Comparison of ENCODE assay signal across 8 mouse cellular contexts in genomic region chr15:82274593-82274926, GRCm38 (mm10). TPM values are rescaled to one million over a fixed set of nuclear protein-coding genes. Genes with fewer than 3 reads are reported as not detected.
DNase-seq lines count a peak whose midpoint lies in the region; ATAC-seq and TF ChIP-seq lines count a peak whose summit lies in the region.

Gene Sept3, plus strand, starts transcription at chr15:82274893.

- peak within 1 kb of the TSS; percentile 91 for H3K4me2 ChIP-seq in kidney, postnatal 0 days (ENCODE audit: low read length)
- peak within 1 kb of the TSS; percentile 98 for H3K4me2 ChIP-seq in embryonic facial prominence, embryonic 15.5 days (replicated peaks)
- H3K4me2 ChIP-seq in midbrain, postnatal 0 days (ENCODE audit: low read depth, low read length, poor library complexity, severe bottlenecking) = peak within 1 kb of the TSS; percentile 94

- H3K9me3 ChIP-seq in kidney, postnatal 0 days (replicated peaks; ENCODE audit: low read length) = no peaks in the 10 kb centered on the region
- no peaks in the 10 kb centered on the region for H3K9me3 ChIP-seq in embryonic facial prominence, embryonic 15.5 days (replicated peaks)
- no peaks in the 10 kb centered on the region for H3K9me3 ChIP-seq in midbrain, postnatal 0 days (ENCODE audit: low read length)

- ATAC-seq in kidney, postnatal 0 days (replicated peaks; ENCODE audit: low FRiP score, low read depth) = no peak
- ATAC-seq in embryonic facial prominence, embryonic 15.5 days (ENCODE audit: insufficient number of reproducible peaks, low FRiP score, low TSS enrichment, low read depth) = no peak
- no peak for ATAC-seq in midbrain, postnatal 0 days (ENCODE audit: low FRiP score)

- no peak for DNase-seq in kidney, postnatal 0 days (ENCODE audit: low spot score)
- no peak for DNase-seq in kidney, adult 18-20 months
- DNase-seq in layer of hippocampus, postnatal 25 days (ENCODE audit: extremely low spot score in 1 of 2, low spot score in 1 of 2) = no peak
- DNase-seq in midbrain, postnatal 0 days (ENCODE audit: low spot score) = no peak
- no peak for DNase-seq in right cerebral cortex, adult 2 months (ENCODE audit: low spot score in 2 of 2)
- no peak for DNase-seq in adrenal gland, postnatal 25 days
- no peak for DNase-seq in urinary bladder, postnatal 4 days (ENCODE audit: low spot score in 2 of 2)

- H3K36me3 ChIP-seq in kidney, postnatal 0 days (ENCODE audit: insufficient read depth, low read length) = no peaks in the 10 kb centered on the region
- H3K36me3 ChIP-seq in embryonic facial prominence, embryonic 15.5 days = no peaks in the 10 kb centered on the region
- peaks cover 5% of the 10 kb centered on the region for H3K36me3 ChIP-seq in midbrain, postnatal 0 days (ENCODE audit: insufficient read depth, low read length)

- H3K4me3 ChIP-seq in kidney, postnatal 0 days (replicated peaks; ENCODE audit: low read depth, low read length) = peak within 1 kb of the TSS; percentile 47
- H3K4me3 ChIP-seq in embryonic facial prominence, embryonic 15.5 days (replicated peaks) = peak within 1 kb of the TSS; percentile 60
- peak within 1 kb of the TSS; percentile 71 for H3K4me3 ChIP-seq in midbrain, postnatal 0 days (ENCODE audit: low read depth, low read length)

- H3K27me3 ChIP-seq in kidney, postnatal 0 days (ENCODE audit: insufficient read depth, low read length) = peaks cover 19% of the 10 kb centered on the region
- peaks cover 38% of the 10 kb centered on the region for H3K27me3 ChIP-seq in embryonic facial prominence, embryonic 15.5 days
- H3K27me3 ChIP-seq in midbrain, postnatal 0 days (ENCODE audit: insufficient read depth, low read length) = no peaks in the 10 kb centered on the region

- peak within 1 kb of the TSS; percentile 49 for H3K9ac ChIP-seq in kidney, postnatal 0 days (ENCODE audit: low read depth, low read length)
- H3K9ac ChIP-seq in embryonic facial prominence, embryonic 15.5 days = peak within 1 kb of the TSS; percentile 29
- peak within 1 kb of the TSS; percentile 91 for H3K9ac ChIP-seq in midbrain, postnatal 0 days (replicated peaks; ENCODE audit: low read length, poor library complexity, severe bottlenecking)

- no peak within 1 kb of the TSS for H3K27ac ChIP-seq in kidney, postnatal 0 days
- no peak within 1 kb of the TSS for H3K27ac ChIP-seq in embryonic facial prominence, embryonic 15.5 days (replicated peaks)
- H3K27ac ChIP-seq in midbrain, postnatal 0 days (ENCODE audit: low read depth, low read length) = peak within 1 kb of the TSS; percentile 97

- 42% methylated on average over 6 of the region's 6 CpGs for WGBS in kidney, postnatal 0 days
- WGBS in embryonic facial prominence, embryonic 15.5 days = 22% methylated on average over 6 of the region's 6 CpGs
- WGBS in midbrain, postnatal 0 days = 36% methylated on average over 6 of the region's 6 CpGs

- peaks cover 4% of the 10 kb centered on the region; the same call in 1 of the 2 replicates for H3K4me1 ChIP-seq in kidney, postnatal 0 days (replicated peaks; ENCODE audit: insufficient read depth, low read length)
- H3K4me1 ChIP-seq in embryonic facial prominence, embryonic 15.5 days = peaks cover 17% of the 10 kb centered on the region
- peaks cover 9% of the 10 kb centered on the region; the same call in 1 of the 2 replicates for H3K4me1 ChIP-seq in midbrain, postnatal 0 days (ENCODE audit: insufficient read depth, low read length)

- no peak for TF ChIP-seq CTCF in kidney, postnatal 0 days (IDR thresholded peaks at IDR 0.05; ENCODE audit: low read depth)
- TF ChIP-seq CTCF in midbrain, postnatal 0 days (IDR thresholded peaks at IDR 0.05) = no peak

RNA-seq across cellular contexts. Expression of gene Sept3, which starts in this region (rescaled TPM):
- 4.2 and 4.8 TPM in 2 replicates for polyA plus RNA-seq in kidney, postnatal 0 days (2015; fragmentation: Nextera tagmentation; extraction: Ambion mirVana)
- polyA plus RNA-seq in embryonic facial prominence, embryonic 15.5 days (2015; fragmentation: Nextera tagmentation; extraction: Ambion mirVana) = 17.1 and 18.7 TPM in 2 replicates
- total RNA-seq in layer of hippocampus, postnatal 25 days (2021) = 100 to 1,000 TPM; 617 to 679 TPM
- 480 and 506 TPM in 2 replicates for total RNA-seq in midbrain, postnatal 0 days (2014; rRNA removed)
- polyA plus RNA-seq in midbrain, postnatal 0 days (2015; fragmentation: Nextera tagmentation; extraction: Ambion mirVana) = 369 and 404 TPM in 2 replicates
- total RNA-seq in adrenal gland, postnatal 25 days (2021) = 3.0 and 4.3 TPM in 2 replicates

Comparison
In these comparisons a context has a peak if more than half of its experiments do, and no peak if none do; other contexts are left out.
1. RNA of gene Sept3 (total RNA-seq): 617 to 679 TPM in layer of hippocampus, postnatal 25 days and 480 to 506 TPM in midbrain, postnatal 0 days; 3.0 to 4.3 TPM in adrenal gland, postnatal 25 days; every median in the first group is over 10 times any median in the second.
2. RNA of gene Sept3 (polyA plus RNA-seq): 369 to 404 TPM in midbrain, postnatal 0 days; 17.1 to 18.7 TPM in embryonic facial prominence, embryonic 15.5 days and 4.2 to 4.8 TPM in kidney, postnatal 0 days; every median in the first group is over 10 times any median in the second.
3. H3K9ac ChIP-seq: peak in every context shown above with its lines; median percentile 91 in midbrain, postnatal 0 days; 49 in kidney, postnatal 0 days; 29 in embryonic facial prominence, embryonic 15.5 days.
4. Peak in every context shown above with its lines, with median percentiles within 50 percentile points of each other: H3K4me2 ChIP-seq and H3K4me3 ChIP-seq.